Mouse (Mus musculus) kidney, embryonic 16.5 days (tissue): ENCODE measurements around the gene Serpinf1. TPM values are rescaled to one million over a fixed set of nuclear protein-coding genes. Genes with fewer than 3 reads are reported as not detected.
A peak's percentile ranks its signal among the peaks of the same experiment; 100 is the strongest.

Experiments
- ATAC-seq: fragments of 200-750 bp; cut with Nextera tagmentation; 2 replicates; pipeline ENCODE4 v1.8.0; 2017; ENCODE audit warnings: moderate TSS enrichment; ENCODE audit not compliant: low FRiP score, low TSS enrichment
- H3K27ac ChIP-seq: fragments of 300-500 bp; sonication (generic); 2 replicates; pipeline ENCODE4 v1.5.1; 2014; ENCODE audit warnings: low read length
- H3K27me3 ChIP-seq: fragments of 300-500 bp; sonication (generic); 2 replicates; pipeline ENCODE4 v1.6.1; 2014; ENCODE audit warnings: low read length, control low read depth, mixed read lengths; ENCODE audit not compliant: insufficient read depth
- H3K36me3 ChIP-seq: fragments of 300-500 bp; sonication (generic); 2 replicates; pipeline ENCODE4 v1.6.1; 2014; ENCODE audit warnings: low read length, control low read depth, mixed read lengths; ENCODE audit not compliant: insufficient read depth
- H3K4me1 ChIP-seq: fragments of 300-500 bp; sonication (generic); 2 replicates; pipeline ENCODE4 v1.6.1; 2014; ENCODE audit warnings: low read length, control low read depth, mixed read lengths; ENCODE audit not compliant: insufficient read depth
- H3K4me2 ChIP-seq: fragments of 300-500 bp; sonication (generic); replicated peaks from 2 replicates; pipeline ENCODE4 v1.6.1; 2014; ENCODE audit warnings: low read depth, low read length
- H3K4me3 ChIP-seq: fragments of 300-500 bp; sonication (generic); 2 replicates; pipeline ENCODE4 v1.5.1; 2014; ENCODE audit warnings: mild to moderate bottlenecking, low read length
- H3K9ac ChIP-seq: fragments of 300-500 bp; sonication (generic); replicated peaks from 2 replicates; pipeline ENCODE4 v1.6.1; 2014; ENCODE audit warnings: low read length
- H3K9me3 ChIP-seq: fragments of 300-500 bp; sonication (generic); 2 replicates; pipeline ENCODE4 v1.6.1; 2016; ENCODE audit warnings: low read length, control low read depth
- WGBS: fragments of 180-500 bp; shearing (Covaris S2); extraction: QIAGEN DNeasy Blood & Tissue Kit; methylation state at CpG from one replicate; pipeline ENCODE4 v1.1.7; 2014; 5-methylcytosine and 5-hydroxymethylcytosine counted together
- polyA plus RNA-seq: library from polyadenylated mRNA; unstranded; fragments of >200 nt; fragmentation: Nextera tagmentation; extraction: Ambion mirVana; gene quantifications from 2 replicates; pipeline ENCODE4 v1.2.1, GENCODE M21; 2015

Serpinf1 gene
- polyA plus RNA-seq = 121 and 127 TPM in 2 replicates

DNA sequence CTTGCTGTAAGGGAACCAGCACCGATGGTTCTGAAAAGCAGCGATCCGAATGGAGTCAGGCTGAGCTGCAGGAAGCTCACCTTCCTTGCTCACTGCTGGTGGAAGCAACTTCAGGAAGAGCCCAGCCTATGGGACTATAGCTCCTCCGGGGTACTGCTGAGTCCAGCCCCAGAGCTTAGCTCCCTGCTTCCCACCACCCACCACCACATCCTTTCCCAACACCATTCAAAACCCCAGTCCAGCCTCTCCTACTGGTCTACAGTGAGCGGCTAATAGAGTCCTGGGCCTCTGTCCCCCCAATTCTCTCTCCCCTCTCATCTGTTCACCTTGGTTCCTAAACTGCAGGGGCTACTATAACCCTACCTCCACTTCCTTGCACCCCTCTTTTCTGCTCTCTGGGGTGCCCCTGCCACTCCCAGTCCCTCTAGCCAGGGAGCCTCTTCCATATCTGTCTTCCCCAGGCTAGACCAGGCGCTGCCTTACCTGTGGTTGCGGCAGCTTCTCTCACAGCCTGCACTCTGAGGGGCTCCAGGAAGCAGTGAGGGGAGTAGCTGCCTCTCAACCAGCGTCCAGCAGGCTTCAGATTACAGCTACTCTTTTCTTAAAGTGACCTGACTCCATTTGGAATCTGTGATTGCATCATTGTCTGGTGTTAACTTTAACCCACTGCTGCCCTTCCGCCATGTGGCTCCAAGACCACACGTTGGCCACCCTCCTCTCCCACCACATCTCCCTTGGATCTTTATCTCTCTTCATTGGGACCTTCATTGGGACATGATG lies at the start of gene Serpinf1:
Gene Serpinf1, minus strand, starts transcription at position 689 of the 780 bp plus-strand sequence.
- Histone ChIP-seq H3K4me1 (peaks cover 20% of the 10 kb centered on the region), H3K9ac (peak within 1 kb of the TSS; percentile 70), H3K27me3 (no peaks in the 10 kb centered on the region), H3K4me3 (peak within 1 kb of the TSS; percentile 51), H3K36me3 (no peaks in the 10 kb centered on the region), H3K9me3 (no peaks in the 10 kb centered on the region), H3K27ac (peak within 1 kb of the TSS; percentile 30), H3K4me2 (peak within 1 kb of the TSS; percentile 62)
- ATAC-seq = peak; percentile 69; the same call in 1 of the 2 replicates
- 23% methylated on average over 10 of the region's 10 CpGs for WGBS

DNA sequence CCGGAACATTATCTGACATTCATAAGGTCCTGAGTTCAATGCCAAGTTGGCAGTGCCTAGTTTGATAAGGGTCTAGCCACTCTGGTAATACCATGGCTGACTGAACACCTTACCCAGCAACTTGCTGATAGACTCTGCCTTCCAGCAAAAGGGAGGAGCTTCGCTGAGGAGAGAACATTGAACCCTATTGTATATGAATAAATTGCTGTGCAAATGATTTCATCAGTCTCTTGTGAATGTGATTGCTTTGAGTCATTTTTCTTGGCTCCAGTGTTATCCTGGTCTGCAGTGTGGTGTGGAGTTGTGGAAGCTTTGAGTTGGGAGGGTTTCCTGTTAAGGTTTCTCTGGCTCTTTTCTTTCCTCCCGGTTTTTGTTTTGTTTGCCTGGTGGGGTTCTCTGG lies 48.2 kb upstream of the Serpinf1 start:
- WGBS = 72% methylated on average over 3 of the region's 3 CpGs
- Histone ChIP-seq H3K9ac (no peak overlapping the region), H3K4me1 (peaks cover 13% of the 10 kb centered on the region; the same call in 1 of the 2 replicates), H3K4me3 (no peak overlapping the region), H3K36me3 (peaks cover 8% of the 10 kb centered on the region; the same call in 1 of the 2 replicates), H3K9me3 (peaks cover 3% of the 10 kb centered on the region), H3K27ac (no peak overlapping the region), H3K4me2 (no peak overlapping the region), H3K27me3 (no peaks in the 10 kb centered on the region)
- no peak for ATAC-seq

- H3K4me1 ChIP-seq = peaks cover 13% of the 10 kb centered on the region; the same call in 1 of the 2 replicates
- no peak overlapping the region for H3K27ac ChIP-seq
- no peak overlapping the region for H3K4me3 ChIP-seq
- H3K4me2 ChIP-seq = no peak overlapping the region
- no peak for ATAC-seq
- peaks cover 14% of the 10 kb centered on the region for H3K36me3 ChIP-seq
- no peaks in the 10 kb centered on the region for H3K27me3 ChIP-seq
- H3K9me3 ChIP-seq = peaks cover 3% of the 10 kb centered on the region
- 86% methylated on average over 4 of the region's 4 CpGs for whole genome bisulfite sequencing
- H3K9ac ChIP-seq = no peak overlapping the region
Observed at GRCm38 (mm10) chr11:75469261-75469660, 46.8 kb upstream of the Serpinf1 start.

DNA sequence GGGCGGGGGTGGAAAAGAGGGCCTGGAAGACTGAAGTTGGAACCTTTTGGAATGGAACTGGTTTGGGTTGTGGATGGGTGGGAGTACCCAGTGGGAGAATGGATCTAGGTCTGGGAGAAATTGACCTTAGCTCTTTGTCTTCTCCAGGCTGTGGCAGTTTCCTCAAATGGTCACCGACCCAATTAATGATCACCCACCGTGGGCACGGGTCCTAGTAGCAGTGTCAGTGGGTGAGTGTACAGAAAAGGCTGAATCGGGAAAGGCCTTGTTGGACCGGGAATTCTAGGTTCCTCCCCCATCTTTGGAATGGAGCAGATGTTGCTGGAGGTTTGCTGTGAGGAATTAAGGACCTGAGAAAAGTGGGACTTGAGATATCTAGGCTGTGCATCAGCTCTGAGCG lies 45.9 kb upstream of the Serpinf1 start:
- Histone ChIP-seq H3K4me1 (peaks cover 18% of the 10 kb centered on the region), H3K27me3 (no peaks in the 10 kb centered on the region), H3K9me3 (peaks cover 3% of the 10 kb centered on the region), H3K36me3 (peaks cover 14% of the 10 kb centered on the region), H3K27ac (no peak overlapping the region), H3K9ac (peak overlapping the region; percentile 68), H3K4me3 (peak overlapping the region; percentile 47), H3K4me2 (peak overlapping the region; percentile 66)
- WGBS = 52% methylated on average over 7 of the region's 7 CpGs
- peak; percentile 29; the same call in 1 of the 2 replicates for ATAC-seq

- WGBS = 18% methylated on average over 19 of the region's 19 CpGs
- H3K27me3 ChIP-seq = no peaks in the 10 kb centered on the region
- H3K9ac ChIP-seq = peak overlapping the region; percentile 68
- H3K4me1 ChIP-seq = peaks cover 26% of the 10 kb centered on the region
- H3K4me3 ChIP-seq = peak overlapping the region; percentile 47
- H3K27ac ChIP-seq = 0 out of 2 replicates have a peak overlapping the region, but pooled peaks have one; percentile 9
- H3K4me2 ChIP-seq = peak overlapping the region; percentile 66
- peak; percentile 81 for ATAC-seq
- peaks cover 14% of the 10 kb centered on the region for H3K36me3 ChIP-seq
- peaks cover 3% of the 10 kb centered on the region for H3K9me3 ChIP-seq
Observed at GRCm38 (mm10) chr11:75467512-75468215, 45.2 kb upstream of the Serpinf1 start.

DNA sequence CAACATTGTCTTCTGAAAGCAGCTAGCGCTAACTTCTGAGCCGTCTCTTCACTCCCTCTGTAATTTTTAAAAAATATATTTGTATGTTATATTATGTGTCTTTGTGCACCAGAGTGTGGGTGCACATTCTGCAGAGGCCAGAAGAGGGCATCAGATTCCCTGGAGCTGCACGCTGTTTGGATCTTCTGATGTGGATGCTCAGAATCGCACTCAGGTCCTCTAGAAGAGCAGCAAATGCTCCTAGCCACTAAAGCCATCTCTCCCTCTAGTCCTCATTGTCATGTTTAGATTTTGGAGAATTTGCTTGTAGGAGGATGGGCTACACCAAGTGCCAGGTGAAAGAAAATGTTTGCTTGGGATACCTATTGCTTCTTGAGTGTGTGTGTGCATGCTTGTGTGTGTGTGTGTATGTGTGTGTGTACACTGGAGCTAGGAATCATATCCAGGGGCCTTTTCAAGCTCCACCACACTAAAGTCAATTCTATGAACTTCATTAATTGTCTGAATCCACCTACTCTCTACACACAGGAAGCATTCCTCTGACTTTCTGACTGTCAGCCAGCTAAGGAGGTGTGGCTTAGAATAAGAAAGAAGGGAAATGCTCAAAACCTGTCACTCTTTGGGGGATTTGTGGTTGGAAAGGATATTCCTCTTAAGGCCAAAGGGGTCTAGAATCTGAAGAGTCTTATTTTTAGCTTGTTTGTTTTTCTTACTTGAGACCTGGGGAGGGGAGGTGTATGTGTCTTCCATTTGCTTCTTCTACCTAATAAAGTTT lies 44.4 kb upstream of the Serpinf1 start:
- WGBS = 96% methylated on average over 4 of the region's 4 CpGs
- H3K36me3 ChIP-seq = peaks cover 14% of the 10 kb centered on the region
- ATAC-seq = no peak
- H3K4me3 ChIP-seq = no peak overlapping the region
- no peak overlapping the region for H3K4me2 ChIP-seq
- no peak overlapping the region for H3K9ac ChIP-seq
- peaks cover 3% of the 10 kb centered on the region for H3K9me3 ChIP-seq
- no peak overlapping the region for H3K27ac ChIP-seq
- peaks cover 33% of the 10 kb centered on the region for H3K4me1 ChIP-seq
- no peaks in the 10 kb centered on the region for H3K27me3 ChIP-seq

- Histone ChIP-seq H3K9ac (no peak overlapping the region), H3K27me3 (no peaks in the 10 kb centered on the region), H3K4me2 (no peak overlapping the region), H3K4me3 (no peak overlapping the region), H3K9me3 (peaks cover 3% of the 10 kb centered on the region), H3K27ac (no peak overlapping the region), H3K36me3 (peaks cover 14% of the 10 kb centered on the region), H3K4me1 (peaks cover 36% of the 10 kb centered on the region)
- WGBS = 86% methylated on average over 6 of the region's 6 CpGs
- ATAC-seq = no peak
Observed at GRCm38 (mm10) chr11:75465051-75465450, 42.5 kb upstream of the Serpinf1 start.

DNA sequence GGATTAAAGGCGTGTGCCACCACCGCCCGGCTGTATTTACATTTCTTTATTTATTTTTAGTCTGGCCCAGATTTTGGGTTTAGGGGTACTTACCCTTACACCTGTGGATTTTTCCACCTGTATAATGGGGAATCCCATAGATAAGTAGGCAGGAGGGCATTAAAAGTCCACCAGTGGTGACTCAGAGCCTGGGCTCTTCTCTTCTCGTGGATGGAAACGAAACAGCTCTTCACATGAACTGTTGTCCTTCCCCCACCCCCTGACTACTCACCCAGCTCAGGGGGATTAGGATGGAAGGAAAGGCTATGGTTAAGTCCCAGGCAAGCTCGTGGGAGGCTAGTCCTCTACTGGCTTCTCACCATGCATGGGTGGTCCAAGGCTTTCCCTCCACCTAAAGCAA lies 41.9 kb upstream of the Serpinf1 start:
- no peak overlapping the region for H3K9ac ChIP-seq
- H3K4me1 ChIP-seq = peaks cover 42% of the 10 kb centered on the region
- H3K4me3 ChIP-seq = no peak overlapping the region
- H3K27me3 ChIP-seq = no peaks in the 10 kb centered on the region
- H3K9me3 ChIP-seq = peaks cover 3% of the 10 kb centered on the region
- H3K4me2 ChIP-seq = no peak overlapping the region
- H3K27ac ChIP-seq = no peak overlapping the region
- WGBS = 89% methylated on average over 6 of the region's 6 CpGs
- ATAC-seq = no peak
- H3K36me3 ChIP-seq = peaks cover 14% of the 10 kb centered on the region

- Histone ChIP-seq H3K9me3 (peaks cover 3% of the 10 kb centered on the region), H3K27me3 (no peaks in the 10 kb centered on the region), H3K4me3 (no peak overlapping the region; the same call in 1 of the 2 replicates), H3K4me2 (peak overlapping the region; percentile 94), H3K27ac (peak overlapping the region; percentile 89), H3K9ac (peak overlapping the region; percentile 43), H3K4me1 (peaks cover 45% of the 10 kb centered on the region), H3K36me3 (peaks cover 14% of the 10 kb centered on the region)
- ATAC-seq = no peak
- WGBS = 30% methylated on average over 4 of the region's 4 CpGs
Observed at GRCm38 (mm10) chr11:75463624-75464023, 41.1 kb upstream of the Serpinf1 start.
